Mouse (Mus musculus) forelimb bud, embryonic 11.5 days (tissue): Measurements from ENCODE around the gene Galnt9.

Experiments used
- DNase-seq: peaks from one replicate; pipeline ENCODE4 v3.0.0-alpha.2; 2012; ENCODE audit warnings: low read depth, low spot score

The Galnt9 gene

DNA sequence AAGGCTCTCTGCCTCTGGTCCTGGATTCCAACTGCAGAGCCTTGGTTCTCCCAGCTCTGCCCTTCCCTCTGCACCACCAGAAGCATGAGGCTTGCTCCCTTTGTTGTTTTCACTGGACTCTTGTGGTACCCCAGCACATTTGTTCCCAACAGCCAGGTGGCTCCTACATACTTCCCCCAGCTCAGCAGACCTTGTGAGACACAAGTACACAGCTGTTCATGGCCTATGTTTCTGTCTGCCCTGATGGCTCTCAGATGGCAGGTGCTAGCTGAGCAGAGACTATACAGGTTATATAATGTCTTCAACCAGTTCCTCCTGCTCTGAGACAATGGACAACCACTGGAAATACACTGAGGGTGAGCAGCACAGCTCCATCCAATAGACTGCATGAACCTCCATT lies 43.3 kb downstream of the Galnt9 start:
- no peak for DNase-seq

DNA sequence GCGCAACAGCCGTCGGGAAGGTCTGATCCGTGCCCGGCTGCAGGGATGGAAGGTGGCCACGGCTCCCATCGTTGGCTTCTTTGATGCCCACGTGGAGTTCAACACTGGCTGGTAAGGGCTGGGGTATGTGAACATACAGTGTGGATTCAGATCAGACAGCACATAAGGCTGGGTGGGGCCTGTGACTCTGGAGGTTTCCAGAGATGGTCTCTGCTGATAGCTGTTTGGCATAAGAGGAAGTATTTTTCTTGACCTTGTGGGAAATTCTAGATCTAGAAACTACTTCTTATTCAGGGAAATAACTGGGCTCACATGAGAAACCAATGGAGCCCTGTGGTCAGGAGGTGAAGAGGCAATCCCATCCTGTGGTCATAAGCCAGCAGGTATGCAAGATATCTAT lies 45.7 kb downstream of the Galnt9 start:
- DNase-seq = no peak

GRCm38 (mm10) chr5:110594465-110594864 lies 50.3 kb downstream of the Galnt9 start:
- no peak for DNase-seq

GRCm38 (mm10) chr5:110595341-110595740 lies 51.2 kb downstream of the Galnt9 start:
- DNase-seq = no peak

DNA sequence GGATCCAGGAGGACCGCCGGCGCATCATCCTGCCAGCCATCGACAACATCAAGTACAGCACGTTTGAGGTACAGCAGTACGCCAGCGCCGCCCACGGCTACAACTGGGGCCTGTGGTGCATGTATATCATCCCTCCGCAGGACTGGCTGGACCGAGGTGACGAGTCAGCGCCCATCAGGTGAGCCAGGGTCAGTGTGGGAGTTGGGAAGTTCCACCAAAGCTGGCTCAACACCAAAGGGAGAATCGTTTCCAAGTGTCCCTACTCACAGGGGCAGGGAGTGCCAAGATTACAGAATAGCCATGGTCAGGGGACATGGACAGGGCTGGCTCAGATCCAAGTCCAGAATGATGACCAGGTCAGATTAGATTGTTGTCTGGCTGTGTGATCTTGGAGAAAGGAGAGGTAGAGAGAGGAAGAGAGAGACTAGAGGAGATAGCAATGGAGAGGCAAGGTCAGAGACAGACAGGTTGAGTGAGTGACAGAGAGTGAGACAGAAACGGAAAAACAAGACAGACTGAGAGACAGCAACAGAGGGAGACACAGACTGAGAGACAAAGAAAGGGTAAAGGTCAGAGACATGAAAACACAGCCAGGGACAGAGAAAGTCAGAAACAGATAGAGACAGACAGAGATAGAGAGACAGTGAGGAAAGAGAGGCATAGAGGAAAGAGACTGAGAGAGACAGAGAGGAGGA lies 52.1 kb downstream of the Galnt9 start:
- no peak for DNase-seq

DNA sequence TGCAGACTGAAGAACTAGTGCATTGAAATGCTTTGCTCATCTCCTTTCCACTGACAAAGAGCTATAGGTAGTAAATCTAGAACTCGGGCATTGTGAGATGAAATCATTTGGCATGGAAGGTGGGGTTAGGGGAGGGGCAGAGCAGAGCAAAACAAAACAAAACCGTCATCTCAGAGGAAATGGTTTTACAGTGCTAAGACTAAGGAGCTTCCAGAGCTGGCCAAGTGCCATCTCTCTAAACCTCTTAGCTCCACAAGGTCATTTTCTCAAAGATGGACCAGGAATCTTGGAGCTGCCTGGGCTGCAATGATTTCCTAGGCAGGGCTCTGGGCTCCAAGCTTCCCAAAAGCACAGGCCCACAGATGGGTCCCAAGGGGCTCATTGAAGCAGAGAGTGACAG lies 53.3 kb downstream of the Galnt9 start:
- no peak for DNase-seq

DNA sequence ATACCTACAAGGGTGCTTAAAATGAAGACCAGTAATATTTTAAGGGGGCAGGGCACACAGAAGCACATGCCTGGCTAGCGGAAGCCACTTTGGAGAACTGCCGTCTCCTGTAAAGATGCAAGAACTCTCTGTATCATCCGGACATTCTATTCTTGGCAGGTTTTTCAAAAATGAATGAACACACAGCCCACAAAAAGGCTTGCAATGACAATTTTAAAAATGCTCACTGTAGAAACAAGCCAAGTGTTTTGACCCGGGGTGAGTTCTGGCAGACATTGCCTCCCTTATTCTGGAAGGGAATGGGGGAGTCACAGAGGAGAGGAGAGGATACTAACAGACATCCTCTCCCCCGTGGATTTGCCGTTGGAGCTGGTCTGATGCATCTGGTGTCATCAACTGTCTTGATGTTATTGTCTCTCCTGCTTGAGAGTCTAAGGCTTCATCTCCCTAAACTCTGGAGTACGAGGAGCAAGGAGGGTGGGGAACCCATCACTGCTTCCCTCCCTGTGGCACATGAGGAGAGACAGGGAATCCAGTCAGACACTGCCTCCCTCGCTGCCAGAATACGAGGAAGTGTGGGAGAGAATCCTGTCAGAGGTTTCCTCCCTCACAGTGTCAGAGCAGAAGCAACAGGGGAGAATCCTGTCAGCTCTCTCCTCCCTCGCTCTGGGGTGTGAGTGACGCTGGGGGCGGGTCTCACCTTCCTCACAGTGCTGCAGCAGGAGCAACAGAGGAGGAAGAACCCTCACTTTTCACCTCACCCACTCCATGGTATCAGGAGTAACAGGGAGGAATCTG lies 54.3 kb downstream of the Galnt9 start:
- no peak for DNase-seq

- DNase-seq = no peak
Observed at GRCm38 (mm10) chr5:110603016-110603685, 59.0 kb downstream of the Galnt9 start.

DNA sequence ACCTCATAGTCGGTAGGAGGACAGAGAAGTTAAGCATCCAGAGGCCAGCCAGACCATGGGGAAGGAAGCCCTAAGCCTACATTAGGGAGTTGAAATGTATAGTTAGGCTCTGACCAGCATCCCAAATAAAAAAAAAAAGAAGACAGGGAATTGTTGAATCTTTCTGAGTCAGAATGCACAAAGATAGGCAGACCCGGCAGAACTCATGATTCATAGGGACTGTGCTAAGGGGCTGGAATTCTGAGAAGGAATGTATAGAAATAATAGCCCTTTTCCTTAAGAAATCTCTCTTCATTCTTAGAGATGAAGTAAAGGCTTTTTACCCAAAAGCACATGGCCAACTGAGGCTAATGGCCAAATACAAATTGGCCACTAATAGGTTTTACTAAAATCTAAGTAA lies 60.2 kb downstream of the Galnt9 start:
- DNase-seq = no peak

DNA sequence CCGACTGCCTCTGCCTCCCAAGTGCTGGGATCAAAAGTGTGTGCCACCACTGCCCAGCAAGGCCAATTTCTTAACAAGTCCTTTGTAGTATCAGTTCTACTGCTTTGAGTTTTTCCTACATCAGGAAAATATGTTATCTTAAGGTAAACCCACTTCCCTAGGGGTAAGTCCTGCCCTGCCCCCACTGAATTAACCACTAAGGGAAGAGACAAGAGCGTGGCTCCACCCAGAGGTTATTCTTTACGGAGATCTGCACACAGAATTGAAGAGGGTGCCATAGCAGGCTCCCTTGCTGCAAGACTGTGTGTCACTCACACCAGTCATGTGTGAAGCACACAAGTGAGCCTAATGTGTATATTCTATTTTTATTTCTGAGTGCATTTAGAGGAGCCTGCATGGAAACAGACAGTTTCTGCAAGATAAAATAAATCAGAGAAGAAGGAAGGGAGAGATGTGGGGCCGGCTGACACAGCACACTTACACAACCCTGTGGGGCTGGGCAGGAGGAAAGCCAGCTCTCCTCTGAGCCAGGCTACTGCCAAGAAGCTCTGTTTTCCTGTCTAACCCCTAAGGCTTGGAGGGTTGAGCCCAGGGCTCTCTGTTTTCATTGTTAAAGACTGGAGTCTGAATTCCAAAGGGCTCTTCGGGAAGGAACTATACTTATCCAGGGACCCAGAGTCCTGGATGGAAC lies 61.5 kb downstream of the Galnt9 start:
- DNase-seq = no peak

GRCm38 (mm10) chr5:110607767-110608166 lies 63.6 kb downstream of the Galnt9 start:
- DNase-seq = no peak

GRCm38 (mm10) chr5:110608336-110608735 lies 64.2 kb downstream of the Galnt9 start:
- no peak for DNase-seq

GRCm38 (mm10) chr5:110608941-110609340 lies 64.8 kb downstream of the Galnt9 start:
- DNase-seq = peak; percentile 43

- DNase-seq = no peak
Observed at GRCm38 (mm10) chr5:110609425-110609824, 65.3 kb downstream of the Galnt9 start.

DNA sequence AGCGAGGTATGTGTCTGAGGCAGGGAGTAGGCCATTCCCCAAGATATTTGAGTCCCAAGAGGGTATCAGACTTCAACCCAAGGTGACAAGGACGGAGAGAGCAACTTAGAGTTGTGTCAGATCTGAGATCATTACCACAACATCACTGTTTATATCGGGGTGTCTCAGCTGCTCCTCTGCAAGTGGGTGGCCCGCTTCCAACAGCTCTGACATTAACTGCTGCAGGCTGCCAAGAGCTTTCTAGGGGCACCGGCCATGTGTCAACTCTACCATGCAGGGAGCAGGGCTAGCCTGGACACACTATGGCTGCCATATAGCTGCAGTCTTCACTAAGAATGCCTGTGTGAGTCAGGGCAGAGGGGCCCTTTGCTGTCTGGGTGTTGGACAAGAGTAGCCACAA lies 65.7 kb downstream of the Galnt9 start:
- no peak for DNase-seq

DNA sequence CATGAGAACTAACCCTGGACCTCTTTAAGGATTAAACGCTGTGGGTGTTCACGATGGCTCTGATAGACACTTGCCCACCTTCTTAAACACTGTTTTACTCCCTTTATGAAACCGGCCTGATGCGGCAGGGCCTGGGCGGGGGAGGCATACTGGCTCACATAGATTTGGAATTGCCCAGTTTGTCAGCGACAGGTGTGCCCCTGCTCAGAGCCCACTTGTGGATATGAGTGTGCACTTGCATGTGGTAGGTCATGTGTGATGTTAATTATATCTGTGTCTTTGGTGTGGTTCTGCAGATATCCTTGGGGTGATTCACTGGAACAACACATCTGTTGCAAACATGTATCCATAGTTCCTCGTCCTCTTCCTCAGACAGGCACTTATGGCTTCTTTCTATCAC lies 66.3 kb downstream of the Galnt9 start:
- no peak for DNase-seq

DNA sequence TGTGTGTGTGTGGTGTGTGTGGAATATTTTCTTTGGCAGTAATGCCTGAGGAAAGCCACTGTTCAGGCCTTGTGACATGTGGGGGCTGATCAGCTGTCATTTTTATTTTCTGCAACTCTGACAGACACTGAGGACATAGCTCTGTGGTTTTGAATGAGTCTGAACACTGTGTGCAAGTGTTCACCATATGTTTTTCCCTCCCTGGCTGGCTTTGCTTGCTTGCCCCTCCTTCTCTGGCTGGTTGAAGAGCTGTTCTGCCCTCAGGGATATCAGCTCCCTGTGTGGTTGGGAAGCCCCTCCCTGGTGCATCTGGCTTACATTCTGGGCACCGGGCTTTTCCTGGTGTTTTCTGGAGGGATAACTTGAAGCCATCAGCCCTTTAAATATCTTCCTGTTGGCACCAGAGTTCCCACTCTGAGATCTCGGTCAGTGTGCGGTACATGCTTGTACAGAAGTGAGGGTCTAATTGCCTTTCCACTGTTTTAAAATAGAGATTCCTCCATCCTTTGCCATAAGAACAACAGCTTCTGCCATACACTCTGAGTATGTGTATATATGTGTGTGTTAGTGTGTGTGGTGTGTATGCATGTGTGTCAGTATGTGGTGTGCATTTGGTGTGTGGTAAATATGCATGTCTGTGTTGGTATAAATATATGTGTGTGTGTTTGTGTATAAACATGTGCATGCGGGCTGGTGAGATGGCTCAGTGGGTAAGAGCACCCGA lies 67.4 kb downstream of the Galnt9 start:
- DNase-seq = peak; percentile 66

GRCm38 (mm10) chr5:110619226-110619625 lies 75.1 kb downstream of the Galnt9 start:
- no peak for DNase-seq

DNA sequence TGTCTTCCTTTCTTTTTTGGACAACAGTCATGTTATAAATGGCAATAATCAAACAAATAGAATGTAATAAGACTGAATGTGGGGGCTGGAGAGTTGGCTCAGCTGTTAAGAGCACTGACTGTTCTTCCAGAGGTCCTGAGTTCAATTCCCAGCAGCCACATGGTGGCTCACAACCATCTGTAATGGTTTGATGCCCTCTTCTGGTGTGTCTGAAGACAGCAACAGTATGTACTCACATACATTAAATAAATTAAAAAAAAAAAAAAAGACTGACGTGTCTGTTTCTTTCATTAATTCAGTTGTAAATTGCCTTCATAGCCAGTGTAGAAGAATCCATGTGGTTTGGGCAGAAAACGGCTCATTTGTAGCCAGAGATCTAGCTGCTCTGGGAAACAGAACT lies 80.2 kb downstream of the Galnt9 start:
- DNase-seq = no peak

DNA sequence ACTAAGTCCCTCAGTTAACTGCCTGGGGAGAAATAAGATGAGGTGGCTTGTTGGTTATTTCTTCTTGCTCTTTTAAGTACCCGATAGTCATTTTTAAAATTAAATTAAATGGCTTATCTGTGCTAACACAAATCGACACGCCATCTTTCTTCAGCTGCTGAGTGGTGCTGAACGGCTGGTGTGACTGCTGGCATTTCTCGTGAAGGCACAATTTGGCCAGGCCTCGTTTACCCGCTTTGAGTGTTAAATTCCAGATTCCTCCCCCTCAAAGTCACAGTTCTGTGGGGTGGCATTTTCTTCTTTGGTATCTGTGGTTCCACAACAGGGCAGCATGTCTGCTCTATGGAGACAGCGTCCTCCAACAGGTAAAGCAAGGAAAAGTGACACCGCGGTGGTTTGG lies 83.2 kb downstream of the Galnt9 start:
- no peak for DNase-seq

- DNase-seq = no peak
Observed at GRCm38 (mm10) chr5:110628156-110628555, 84.0 kb downstream of the Galnt9 start.
